Mouse (Mus musculus): ENCODE results near the gene Pck1.

GRCm38 (mm10) chr2:173171470-173171869, 18.6 kb downstream of the Pck1 start:
- TF ChIP-seq CTCF (IDR thresholded peaks at IDR 0.05; ENCODE audit: low read depth) (no peak), EP300 (IDR thresholded peaks at IDR 0.05; ENCODE audit: low read depth) (no peak)
